Mouse (Mus musculus): Measurements from ENCODE around the gene Ctf1.

Gene Ctf1

GRCm38 (mm10) chr7:127765756-127766155 is 53.2 kb downstream of the Ctf1 start:
- no peak for ATAC-seq (ENCODE audit: insufficient number of reproducible peaks, low FRiP score, low TSS enrichment)

GRCm38 (mm10) chr7:127766851-127767609 is 54.5 kb downstream of the Ctf1 start:
- no peak for ATAC-seq (ENCODE audit: insufficient number of reproducible peaks, low FRiP score, low TSS enrichment)

Data from cerebellum, adult (tissue).